Mouse (Mus musculus) ES-E14 (cell line): Measurements from ENCODE around the gene Pde4d. TPM values are rescaled to one million over a fixed set of nuclear protein-coding genes. Genes with fewer than 3 reads are reported as not detected.
A peak's percentile ranks its signal among the peaks of the same experiment; 100 is the strongest.

Experiments used
- DNase-seq: peaks from one replicate; pipeline ENCODE4 v3.0.0-alpha.2; 2013; ENCODE audit warnings: low read depth, low spot score
- H3K27ac ChIP-seq: 2 replicates; pipeline ENCODE4 v1.5.1; 2012; ENCODE audit warnings: low read depth, mild to moderate bottlenecking, low read length, moderate library complexity, mixed read lengths; ENCODE audit not compliant: poor library complexity, insufficient read depth, severe bottlenecking
- H3K36me3 ChIP-seq: 2 replicates; pipeline ENCODE4 v1.6.1; 2012; ENCODE audit warnings: mild to moderate bottlenecking, low read length, moderate library complexity, mixed read lengths; ENCODE audit not compliant: control insufficient read depth, poor library complexity, insufficient read depth, severe bottlenecking
- H3K4me1 ChIP-seq, 2 experiments: fragments of 150-350 bp in 1 of 2; sonication (generic) in 1 of 2; 2 replicates each; pipeline ENCODE4 v1.6.1; 2012; ENCODE audit warnings: low read length in 2 of 2, mild to moderate bottlenecking in 1 of 2, mixed read lengths in 1 of 2; ENCODE audit not compliant: control insufficient read depth in 2 of 2, insufficient read depth in 2 of 2, poor library complexity in 1 of 2
- H3K4me3 ChIP-seq, 2 experiments: fragments of 150-350 bp in 1 of 2; sonication (generic) in 1 of 2; 2 replicates each; pipeline ENCODE4 v1.5.1; 2012; ENCODE audit warnings: low read length in 2 of 2, low read depth in 1 of 2, mild to moderate bottlenecking in 1 of 2, mixed read lengths in 1 of 2; ENCODE audit not compliant: insufficient read depth in 1 of 2, poor library complexity in 1 of 2, severe bottlenecking in 1 of 2
- H3K9ac ChIP-seq: 2 replicates; pipeline ENCODE4 v1.6.1; 2012; ENCODE audit warnings: low read depth, mild to moderate bottlenecking, low read length, mixed read lengths; ENCODE audit not compliant: poor library complexity, insufficient read depth, severe bottlenecking
- H3K9me3 ChIP-seq: fragments of 150-350 bp; sonication (generic); 2 replicates; pipeline ENCODE4 v1.6.1; 2012; ENCODE audit warnings: low read depth, mild to moderate bottlenecking, low read length; ENCODE audit not compliant: control insufficient read depth, insufficient read depth
- CHD2 ChIP-seq: IDR thresholded peaks from 2 replicates; pipeline ENCODE4 v1.6.1; 2014; ENCODE audit warnings: mild to moderate bottlenecking, low read depth, low read length, inconsistent platforms
- HCFC1 ChIP-seq: IDR thresholded peaks from 2 replicates; pipeline ENCODE4 v1.6.1; 2012; ENCODE audit warnings: low read length, inconsistent platforms, borderline replicate concordance; ENCODE audit not compliant: insufficient read depth
- MAFK ChIP-seq: IDR thresholded peaks from 2 replicates; pipeline ENCODE4 v1.6.1; 2014; ENCODE audit warnings: mild to moderate bottlenecking, low read depth, low read length, inconsistent platforms; ENCODE audit not compliant: insufficient read depth
- ZC3H11A ChIP-seq: IDR thresholded peaks from 2 replicates; pipeline ENCODE4 v1.6.1; 2012; ENCODE audit warnings: low read depth, mild to moderate bottlenecking, inconsistent platforms, low read length, borderline replicate concordance
- ZNF384 ChIP-seq: IDR thresholded peaks from 2 replicates; pipeline ENCODE4 v1.6.1; 2012; ENCODE audit warnings: low read depth, low read length, inconsistent platforms
- in situ Hi-C, 2 experiments: fragments of 600-800 bp; cut with MboI; formaldehyde crosslinking; loops; one replicate each; pipeline ENCODE4 v1.15.1; 2025; ENCODE audit warnings: low sequenced_read_pairs in 2 of 2, inconsistent platforms in 1 of 2; ENCODE audit not compliant: unreplicated experiment in 2 of 2
- total RNA-seq: library from RNA; depleted of rRNA; stranded (reverse); fragments of 300-350 nt; gene quantifications from 2 replicates; pipeline ENCODE4 v1.2.3, GENCODE M21; 2012

Pde4d gene
- total RNA-seq, 1 experiment, result 10.4 TPM

- H3K36me3 ChIP-seq, result no peaks in the 10 kb centered on the region
- H3K9ac ChIP-seq, result no peak overlapping the region
- H3K4me1 ChIP-seq, result peaks cover 0 to 5% of the 10 kb centered on the region in 2 experiments; a peak in 1 of 4 replicates
- no peaks in the 10 kb centered on the region for H3K9me3 ChIP-seq
- TF ChIP-seq CHD2 (no peak), MAFK (no peak), HCFC1 (no peak)
- H3K27ac ChIP-seq, result no peak overlapping the region
- in situ Hi-C loops, result loop anchor here (25.0 kb wide), 2 partner anchors 800 to 875 kb away; no protein-coding TSS in a partner anchor
- H3K4me3 ChIP-seq, result no peak overlapping the region
- DNase-seq, result no peak
Observed at GRCm38 (mm10) chr13:109211941-109212487, 762.3 kb downstream of the Pde4d start.

GRCm38 (mm10) chr13:109212788-109213473 lies 763.2 kb downstream of the Pde4d start:
- Histone ChIP-seq H3K27ac (no peak overlapping the region), H3K4me1 (peaks cover 0 to 5% of the 10 kb centered on the region in 2 experiments; a peak in 1 of 4 replicates), H3K36me3 (no peaks in the 10 kb centered on the region), H3K9me3 (no peaks in the 10 kb centered on the region), H3K9ac (no peak overlapping the region), H3K4me3 (no peak overlapping the region)
- no peak for DNase-seq
- TF ChIP-seq ZC3H11A, result peak; percentile 39; the same call in 1 of the 2 replicates
- TF ChIP-seq HCFC1, result no peak
- in situ Hi-C loops, result loop anchor here (25.0 kb wide), 2 partner anchors 801 to 876 kb away; no protein-coding TSS in a partner anchor

GRCm38 (mm10) chr13:109219019-109219725 lies 769.4 kb downstream of the Pde4d start:
- in situ Hi-C loops, result loop anchor here (25.0 kb wide), 2 partner anchors 807 to 882 kb away; no protein-coding TSS in a partner anchor
- no peak for DNase-seq

GRCm38 (mm10) chr13:109228967-109229617 lies 779.3 kb downstream of the Pde4d start:
- no peaks in the 10 kb centered on the region for H3K9me3 ChIP-seq
- H3K27ac ChIP-seq, result no peak overlapping the region
- H3K36me3 ChIP-seq, result no peaks in the 10 kb centered on the region
- no peak overlapping the region for H3K9ac ChIP-seq
- H3K4me3 ChIP-seq, result no peak overlapping the region
- DNase-seq, result no peak
- in situ Hi-C loops, result loop anchor here in 1 of 2 experiments (25.0 kb wide), 2 partner anchors 308 to 533 kb away; no protein-coding TSS in a partner anchor
- TF ChIP-seq ZNF384 (no peak), MAFK (no peak), CHD2 (no peak), ZC3H11A (peak; percentile 93), HCFC1 (no peak)
- peaks cover 5% of the 10 kb centered on the region in 2 experiments for H3K4me1 ChIP-seq

More at GRCm38 (mm10) chr13:109219019-109219725, 769.4 kb downstream of the Pde4d start:
- Histone ChIP-seq H3K4me1 (no peaks in the 10 kb centered on the region), H3K4me3 (no peak overlapping the region), H3K9me3 (no peaks in the 10 kb centered on the region), H3K36me3 (no peaks in the 10 kb centered on the region), H3K9ac (no peak overlapping the region), H3K27ac (no peak overlapping the region)
- TF ChIP-seq ZNF384, result no peak
- TF ChIP-seq CHD2, result no peak
- no peak for TF ChIP-seq MAFK
- no peak for TF ChIP-seq HCFC1
- TF ChIP-seq ZC3H11A, result no peak
